Mouse (Mus musculus): ENCODE results near the gene Selplg.

- TF ChIP-seq POLR2A (IDR thresholded peaks at IDR 0.05; ENCODE audit: borderline replicate concordance, extremely low read depth, low read depth, low read length), result no peak
- no peak for TF ChIP-seq CTCF (IDR thresholded peaks at IDR 0.05; ENCODE audit: insufficient read depth, low read length)
These were observed 28.0 kb downstream of the Selplg start for GRCm38 (mm10) chr5:113804395-113804966.

Measured in lung, adult 2 months (tissue).